ENCODE assay signal across 27 mouse cellular contexts in the genomic region with DNA sequence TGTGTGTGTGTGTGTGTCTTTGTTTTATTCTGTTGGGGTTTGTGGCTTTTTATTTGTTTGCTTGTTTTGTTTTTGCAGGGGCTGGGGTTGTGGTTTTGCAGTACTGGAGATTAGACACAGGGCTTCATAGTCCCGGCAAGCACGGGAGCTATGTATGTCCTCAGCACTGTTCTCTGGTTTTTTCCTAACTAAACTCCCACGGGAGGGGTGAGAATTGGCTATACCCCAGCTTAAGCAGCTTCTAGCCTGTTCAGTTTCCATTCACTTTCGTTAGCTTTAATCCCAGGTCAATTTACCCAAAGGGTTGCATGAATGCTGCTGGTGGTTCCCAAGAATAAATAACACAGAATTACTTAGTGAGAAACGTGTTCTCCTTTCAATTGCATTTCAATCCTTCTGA.
DNase-seq lines count a peak whose midpoint lies in the region; ATAC-seq and TF ChIP-seq lines count a peak whose summit lies in the region.
"Had no signal": no experiment of that assay in that cellular context is flagged by ENCODE, and none has a peak within 500 bp of the region (broad histone marks: within the 10 kb centered on the region; RNA-seq: fewer than 3 reads in every experiment).

No protein-coding gene starts in this region.

- DNase-seq in adrenal gland, postnatal 10 days: peak; percentile 12
- DNase-seq in adrenal gland, adult (ENCODE audit: inconsistent age in 2 of 2, low spot score in 1 of 2): no peak
- DNase-seq in hindbrain, postnatal 0 days (ENCODE audit: low spot score): peak; percentile 28
- no peak for DNase-seq in hindbrain, embryonic 11.5 days (ENCODE audit: low spot score)
- DNase-seq in midbrain, embryonic 14.5 days: peak; percentile 69
- DNase-seq in midbrain, postnatal 0 days (ENCODE audit: low spot score): no peak
- no peak for DNase-seq in right cerebral cortex, postnatal 14 days
- no peak for DNase-seq in adipocyte (ENCODE audit: low spot score)
- DNase-seq: adrenal gland, adult 8-10 months; adrenal gland, postnatal 36 days; B cell, adult 2 months; cerebellum, adult 11 months; cerebellum, adult 2 months; cerebellum, adult 9-11 months; cerebellum, postnatal 25 days; gastrocnemius, postnatal 10 days; heart, adult 11 months had no signal

- no peak overlapping the region for H3K4me3 ChIP-seq in hindbrain, postnatal 0 days (ENCODE audit: low read length)
- H3K4me3 ChIP-seq in hindbrain, embryonic 11.5 days (ENCODE audit: low read depth, low read length): no peak overlapping the region
- H3K4me3 ChIP-seq in midbrain, embryonic 14.5 days (replicated peaks; ENCODE audit: low read depth, low read length): no peak overlapping the region
- H3K4me3 ChIP-seq in midbrain, postnatal 0 days (ENCODE audit: low read depth, low read length): no peak overlapping the region
- H3K4me3 ChIP-seq: embryonic facial prominence, embryonic 13.5 days; forebrain, embryonic 10.5 days; forebrain, embryonic 13.5 days; hindbrain, embryonic 13.5 days had no signal

- H3K27me3 ChIP-seq in hindbrain, postnatal 0 days (ENCODE audit: insufficient read depth, low read length): no peaks in the 10 kb centered on the region
- H3K27me3 ChIP-seq in hindbrain, embryonic 11.5 days (ENCODE audit: control insufficient read depth, insufficient read depth, low read length): no peaks in the 10 kb centered on the region
- H3K27me3 ChIP-seq in midbrain, embryonic 14.5 days (ENCODE audit: control insufficient read depth, insufficient read depth, low read length): no peaks in the 10 kb centered on the region
- no peaks in the 10 kb centered on the region for H3K27me3 ChIP-seq in midbrain, postnatal 0 days (ENCODE audit: insufficient read depth, low read length)
- H3K27me3 ChIP-seq: CH12.LX; forebrain, embryonic 13.5 days; hindbrain, embryonic 13.5 days had no signal

- H3K27ac ChIP-seq in hindbrain, postnatal 0 days: no peak overlapping the region
- no peak overlapping the region for H3K27ac ChIP-seq in hindbrain, embryonic 11.5 days (ENCODE audit: low read depth, low read length)
- H3K27ac ChIP-seq in midbrain, embryonic 14.5 days (replicated peaks; ENCODE audit: low read depth, low read length): no peak overlapping the region
- H3K27ac ChIP-seq in midbrain, postnatal 0 days (ENCODE audit: low read depth, low read length): no peak overlapping the region
- H3K27ac ChIP-seq: embryonic facial prominence, embryonic 13.5 days; forebrain, embryonic 10.5 days; forebrain, embryonic 13.5 days; hindbrain, embryonic 13.5 days had no signal

- H3K36me3 ChIP-seq in hindbrain, postnatal 0 days (ENCODE audit: insufficient read depth, low read length): no peaks in the 10 kb centered on the region
- no peaks in the 10 kb centered on the region for H3K36me3 ChIP-seq in hindbrain, embryonic 11.5 days (ENCODE audit: control insufficient read depth, insufficient read depth, low read length)
- no peaks in the 10 kb centered on the region for H3K36me3 ChIP-seq in midbrain, embryonic 14.5 days (ENCODE audit: control insufficient read depth, insufficient read depth, low read length)
- H3K36me3 ChIP-seq in midbrain, postnatal 0 days (ENCODE audit: insufficient read depth, low read length): no peaks in the 10 kb centered on the region
- H3K36me3 ChIP-seq: embryonic facial prominence, embryonic 13.5 days; forebrain, embryonic 10.5 days; G1E; hindbrain, embryonic 13.5 days had no signal

- TF ChIP-seq CTCF in hindbrain, postnatal 0 days (IDR thresholded peaks at IDR 0.05; ENCODE audit: low read depth): no peak
- TF ChIP-seq CTCF in midbrain, postnatal 0 days (IDR thresholded peaks at IDR 0.05): no peak

- no peaks in the 10 kb centered on the region for H3K9me3 ChIP-seq in hindbrain, postnatal 0 days (ENCODE audit: low read length)
- no peaks in the 10 kb centered on the region for H3K9me3 ChIP-seq in hindbrain, embryonic 11.5 days (ENCODE audit: control insufficient read depth, low read length)
- no peaks in the 10 kb centered on the region for H3K9me3 ChIP-seq in midbrain, embryonic 14.5 days (ENCODE audit: control insufficient read depth, low read length)
- no peaks in the 10 kb centered on the region for H3K9me3 ChIP-seq in midbrain, postnatal 0 days (ENCODE audit: low read length)
- H3K9me3 ChIP-seq: embryonic facial prominence, embryonic 13.5 days; forebrain, embryonic 10.5 days; forebrain, embryonic 13.5 days; hindbrain, embryonic 13.5 days had no signal

- H3K4me1 ChIP-seq in hindbrain, postnatal 0 days (ENCODE audit: insufficient read depth, low read length): no peaks in the 10 kb centered on the region
- no peaks in the 10 kb centered on the region for H3K4me1 ChIP-seq in hindbrain, embryonic 11.5 days (replicated peaks; ENCODE audit: control insufficient read depth, insufficient read depth, low read length)
- H3K4me1 ChIP-seq in midbrain, embryonic 14.5 days (ENCODE audit: control insufficient read depth, insufficient read depth, low read length): peaks cover 7% of the 10 kb centered on the region; the same call in 1 of the 2 replicates
- no peaks in the 10 kb centered on the region for H3K4me1 ChIP-seq in midbrain, postnatal 0 days (ENCODE audit: insufficient read depth, low read length)

- ATAC-seq in hindbrain, postnatal 0 days: no peak
- ATAC-seq in hindbrain, embryonic 11.5 days (ENCODE audit: low FRiP score): no peak
- peak; percentile 53; the same call in 1 of the 2 replicates for ATAC-seq in midbrain, embryonic 14.5 days (ENCODE audit: low FRiP score, low TSS enrichment)
- no peak for ATAC-seq in midbrain, postnatal 0 days (ENCODE audit: low FRiP score)
- ATAC-seq: inflammation-experienced regulatory T-cells, adult 6 months; intestine, embryonic 16.5 days; Patski had no signal

- WGBS in hindbrain, postnatal 0 days: 38% methylated on average over 5 of the region's 5 CpGs
- WGBS in hindbrain, embryonic 11.5 days: 59% methylated on average over 5 of the region's 5 CpGs
- WGBS in midbrain, embryonic 14.5 days: 16% methylated on average over 5 of the region's 5 CpGs
- WGBS in midbrain, postnatal 0 days: 20% methylated on average over 5 of the region's 5 CpGs

- H3K4me2 ChIP-seq in hindbrain, postnatal 0 days (ENCODE audit: low read depth, low read length): no peak overlapping the region
- H3K4me2 ChIP-seq in hindbrain, embryonic 11.5 days (replicated peaks; ENCODE audit: low read depth, low read length): no peak overlapping the region
- no peak overlapping the region for H3K4me2 ChIP-seq in midbrain, embryonic 14.5 days (ENCODE audit: low read length)
- H3K4me2 ChIP-seq in midbrain, postnatal 0 days (ENCODE audit: low read depth, low read length, poor library complexity, severe bottlenecking): no peak overlapping the region
- H3K4me2 ChIP-seq: embryonic facial prominence, embryonic 13.5 days; forebrain, embryonic 13.5 days; heart, embryonic 11.5 days; hindbrain, embryonic 13.5 days had no signal

- H3K9ac ChIP-seq in hindbrain, postnatal 0 days (replicated peaks; ENCODE audit: low read length): no peak overlapping the region
- H3K9ac ChIP-seq in hindbrain, embryonic 11.5 days (ENCODE audit: low read depth, low read length): no peak overlapping the region
- H3K9ac ChIP-seq in midbrain, embryonic 14.5 days (replicated peaks; ENCODE audit: low read length): no peak overlapping the region
- no peak overlapping the region for H3K9ac ChIP-seq in midbrain, postnatal 0 days (replicated peaks; ENCODE audit: low read length, poor library complexity, severe bottlenecking)
- H3K9ac ChIP-seq: embryonic facial prominence, embryonic 13.5 days; forebrain, embryonic 13.5 days; hindbrain, embryonic 13.5 days had no signal

Comparison
In these comparisons a context has a peak if more than half of its experiments do, and no peak if none do; other contexts are left out.
1. DNase-seq: peak in adrenal gland, postnatal 10 days (single experiment), hindbrain, postnatal 0 days (single experiment) and midbrain, embryonic 14.5 days (single experiment); none in adrenal gland, adult (0 of 2), hindbrain, embryonic 11.5 days (single experiment), midbrain, postnatal 0 days (single experiment), right cerebral cortex, postnatal 14 days (single experiment) and adipocyte (single experiment).